Mouse (Mus musculus) hematopoietic stem cell, adult 5-6 weeks (primary cell): Measurements from ENCODE around the gene Shroom1. TPM values are rescaled to one million over a fixed set of nuclear protein-coding genes. Genes with fewer than 3 reads are reported as not detected.
"Not testable (repeated sequence)": the region's sequence is repeated elsewhere in the genome, so short reads cannot be mapped to it uniquely, and the experiment has no call there.

Experiments used
- ATAC-seq, 2 experiments: fragments of 125-278 bp in 1 of 2; replicated peaks in 1 of 2; 2 replicates each; pipeline ENCODE4 v1.8.0; 2016 to 2017; ENCODE audit warnings: inconsistent platforms in 2 of 2, mild to moderate bottlenecking in 2 of 2, moderate number of reproducible peaks in 2 of 2, low read depth in 1 of 2, moderate TSS enrichment in 1 of 2; ENCODE audit not compliant: low FRiP score in 2 of 2, poor library complexity in 2 of 2, severe bottlenecking in 2 of 2, insufficient read depth in 1 of 2, low TSS enrichment in 1 of 2
- total RNA-seq: library from RNA; stranded (forward); fragments of 172-1452, 232-1000 nt; gene quantifications from 2 replicates; pipeline ENCODE4 v1.2.3, GENCODE M21; 2017

The Shroom1 gene
- 0.69 TPM in 1 of 2 replicates, not detected in the other for total RNA-seq

DNA sequence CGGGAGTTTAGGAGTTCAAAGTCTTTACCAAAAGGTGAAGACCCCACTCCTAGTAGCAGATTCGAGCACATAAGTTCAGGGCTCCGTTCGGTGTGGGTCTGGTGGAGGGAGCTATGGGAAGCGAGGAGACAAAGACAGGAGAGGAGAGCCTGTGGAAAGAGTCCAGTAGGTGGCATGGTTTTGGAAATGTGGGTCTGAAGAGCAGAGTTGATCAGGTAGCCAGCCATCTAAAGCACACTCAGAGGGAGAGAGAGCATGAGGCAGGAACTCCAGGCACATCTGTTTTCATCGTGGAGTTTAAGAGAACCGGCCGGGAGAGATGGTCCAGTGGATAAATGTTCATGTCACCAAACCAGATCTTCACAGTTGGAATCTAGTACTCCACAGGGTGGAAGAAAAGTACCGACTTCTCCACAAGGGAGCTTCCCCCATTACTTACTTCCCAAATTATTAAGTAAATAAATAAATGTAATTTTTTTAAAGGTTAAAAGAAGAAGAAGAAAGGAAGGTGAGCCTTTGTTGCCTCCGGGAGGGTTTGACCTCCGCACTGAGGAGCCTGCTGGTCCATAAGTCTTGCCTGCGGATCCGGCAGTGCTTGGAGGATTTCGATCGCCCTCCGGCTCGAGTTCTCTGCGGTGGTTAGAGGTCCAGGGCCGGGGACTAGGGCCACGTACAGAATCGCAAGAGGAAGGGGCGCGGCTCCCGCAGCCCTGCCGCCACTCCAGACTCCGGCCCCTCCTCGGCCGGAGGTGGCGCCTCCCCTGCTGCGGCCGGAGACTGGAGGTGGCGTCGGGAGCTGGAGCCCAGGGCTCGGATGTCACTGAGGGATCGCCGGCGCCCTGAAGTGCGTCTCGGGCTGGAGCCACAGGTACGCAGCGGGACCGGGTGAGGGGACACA, at the start of gene Shroom1, which contains the start of gene Gm10447:
TSS of gene Shroom1 (plus strand) at position 732 of the 898 bp plus-strand sequence.
TSS of gene Gm10447 (minus strand) at position 637 of the 898 bp plus-strand sequence.
- ATAC-seq: peak; percentile 44 to 68; a peak in 3 of 4 replicates

DNA sequence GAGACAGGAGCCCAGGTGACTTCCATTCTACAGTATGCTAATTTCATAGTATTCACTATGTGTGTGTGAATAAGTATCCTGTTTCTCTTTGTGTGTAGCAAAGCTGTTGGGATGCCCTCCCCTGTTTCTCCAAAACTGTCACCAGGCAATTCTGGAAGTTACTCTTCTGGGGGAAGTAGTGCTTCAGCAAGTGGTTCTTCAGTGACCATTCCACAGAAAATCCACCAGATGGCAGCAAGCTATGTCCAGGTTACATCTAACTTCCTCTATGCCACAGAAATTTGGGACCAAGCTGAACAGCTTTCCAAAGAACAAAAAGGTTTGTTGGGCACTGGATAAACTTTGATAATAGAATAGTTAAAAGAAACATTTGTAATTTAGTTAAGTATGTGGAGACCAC, 45.3 kb upstream of the Shroom1 start:
- no peak for ATAC-seq

DNA sequence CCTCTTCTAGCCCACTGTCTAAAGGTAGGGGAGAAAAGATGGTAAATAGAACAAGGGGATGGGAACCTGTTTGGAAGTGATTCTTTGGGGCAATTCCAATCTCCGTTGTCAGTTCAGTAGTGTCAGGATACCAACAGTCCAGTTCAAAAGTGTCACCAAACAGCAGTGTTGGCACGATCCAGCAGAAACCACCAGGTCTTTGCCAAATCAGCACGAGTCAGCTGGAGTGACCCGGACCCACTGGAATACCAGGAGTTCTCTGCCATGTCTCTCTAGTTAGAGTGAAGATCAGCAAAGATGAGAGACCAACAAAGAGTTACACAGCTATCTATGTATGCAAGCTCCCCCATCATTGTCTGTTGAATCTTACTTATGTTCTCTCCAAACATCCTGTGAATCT, 43.1 kb upstream of the Shroom1 start:
- ATAC-seq: no peak

DNA sequence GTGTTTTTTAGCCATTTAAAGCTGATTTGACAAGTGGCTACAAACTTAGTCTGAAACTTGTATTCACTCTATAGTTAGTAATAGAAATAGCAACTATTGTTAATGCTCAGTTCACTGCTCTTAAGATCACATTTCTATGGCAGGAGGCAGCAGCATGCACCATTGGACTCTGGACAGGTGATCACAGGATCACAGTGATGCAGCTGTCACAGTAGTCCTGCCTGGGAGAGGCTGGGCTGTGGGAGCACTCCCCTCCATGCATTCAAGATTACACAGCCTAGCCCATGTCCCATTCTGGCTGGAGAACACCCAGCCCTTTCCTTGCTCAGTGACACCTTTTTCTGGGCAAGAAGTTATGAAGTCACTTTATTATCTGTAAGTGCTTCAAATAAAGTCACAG, 39.0 kb upstream of the Shroom1 start:
- ATAC-seq: no peak

DNA sequence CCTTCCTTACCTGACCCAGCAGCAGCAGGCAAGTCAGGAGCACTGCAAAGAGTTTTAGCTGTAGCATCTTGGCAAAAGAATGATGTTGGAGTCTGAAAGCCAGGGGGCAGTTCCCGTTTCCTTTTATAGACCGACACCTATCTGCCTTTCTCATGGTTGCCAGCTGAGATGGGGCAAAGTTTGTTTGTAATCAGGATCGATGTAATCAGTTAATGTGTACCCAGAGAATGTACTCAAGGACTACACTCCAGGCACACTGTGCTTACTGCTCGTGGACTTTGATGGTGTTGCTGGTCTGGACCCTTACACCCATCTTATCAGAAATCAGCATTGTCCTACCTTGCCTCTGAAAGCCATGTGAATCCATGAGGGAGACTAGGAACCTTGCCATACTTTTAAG, 34.0 kb upstream of the Shroom1 start, which contains the start of gene Leap2:
TSS of gene Leap2 (minus strand) at position 135 of the 400 bp plus-strand sequence.
- no peak for ATAC-seq

DNA sequence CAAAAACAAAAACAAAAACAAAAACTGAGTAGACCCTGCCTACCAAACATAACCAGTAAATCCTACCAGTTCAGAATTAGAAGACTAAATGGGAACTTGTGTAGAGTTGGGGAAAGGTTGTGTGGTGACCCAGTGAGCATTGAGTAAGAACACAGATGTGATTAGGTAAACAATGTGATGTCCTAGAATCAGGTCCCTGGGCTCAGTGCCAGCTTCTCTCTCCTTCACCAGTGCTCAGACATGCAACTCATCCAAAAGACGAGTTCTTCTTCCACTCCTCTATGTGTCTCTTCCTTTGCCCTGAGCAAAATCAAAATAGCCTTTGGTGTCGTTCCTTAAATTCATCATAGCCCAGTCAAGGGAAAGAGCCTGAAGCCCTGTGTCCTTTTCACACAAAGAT, 32.2 kb upstream of the Shroom1 start:
- ATAC-seq: no peak

DNA sequence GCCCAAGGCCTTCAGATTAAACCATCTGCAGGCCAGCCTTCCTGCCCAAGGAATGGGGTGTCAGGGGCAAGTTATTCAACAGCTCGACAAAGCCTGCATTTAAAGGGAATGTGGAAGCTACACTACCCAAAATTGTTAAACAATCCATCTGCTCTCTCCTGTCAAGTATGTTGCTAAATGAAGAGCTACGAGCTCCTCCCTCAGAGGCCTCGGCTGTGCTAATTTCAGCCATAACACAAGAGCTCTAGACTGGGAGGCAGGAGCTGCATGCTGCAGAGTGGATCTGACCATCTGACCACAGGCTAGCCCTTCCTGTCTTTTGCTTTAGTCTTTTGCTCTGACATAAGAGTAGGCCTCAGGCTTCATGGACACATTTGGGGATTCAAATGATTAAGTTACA, 31.8 kb upstream of the Shroom1 start:
- ATAC-seq: no peak

DNA sequence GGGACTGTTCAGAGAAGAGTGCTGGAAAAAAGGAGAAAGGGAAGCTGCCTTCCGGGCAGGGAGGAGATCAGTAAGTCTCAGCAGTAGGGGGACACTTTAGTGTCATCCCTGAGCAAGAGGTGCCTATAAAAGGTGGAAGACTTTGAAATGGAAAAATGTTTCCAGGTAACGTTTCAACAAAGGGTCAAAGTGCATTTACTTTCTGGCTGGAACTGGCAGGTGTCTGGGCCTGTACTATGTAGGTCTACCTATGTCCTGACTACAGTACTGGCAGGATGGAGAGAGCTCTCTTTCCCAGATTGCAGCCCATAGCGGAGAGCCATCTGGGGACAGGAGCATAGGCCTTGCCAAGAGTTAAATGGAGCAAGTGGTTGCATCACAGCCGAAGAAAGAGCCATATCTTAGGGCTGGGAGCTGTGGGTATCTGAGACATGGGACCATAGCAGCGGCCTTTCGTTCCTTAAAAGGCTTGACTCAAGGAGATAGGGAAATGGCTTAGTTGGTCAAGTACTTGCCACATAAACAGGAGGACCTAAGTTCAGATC, 31.2 kb upstream of the Shroom1 start:
- no peak for ATAC-seq

DNA sequence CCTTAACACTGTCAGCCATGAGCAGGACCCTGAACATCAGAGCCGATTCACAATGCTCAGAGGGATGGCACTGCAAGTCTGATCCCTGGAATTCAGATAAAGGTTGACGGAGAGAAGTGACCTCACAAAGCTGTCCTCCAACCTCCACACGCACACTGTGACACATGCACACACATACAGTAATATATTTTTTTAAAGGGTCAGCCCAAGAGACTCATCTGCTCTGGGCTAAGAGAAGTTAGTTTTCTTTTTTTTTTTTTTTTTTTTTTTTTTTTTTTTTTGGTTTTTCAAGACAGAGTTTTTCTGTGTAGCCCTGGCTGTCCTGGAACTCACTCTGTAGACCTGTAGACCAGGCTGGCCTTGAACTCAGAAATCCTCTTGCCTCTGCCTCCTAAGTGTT, 30.1 kb upstream of the Shroom1 start:
- not testable (repeated sequence) for ATAC-seq

DNA sequence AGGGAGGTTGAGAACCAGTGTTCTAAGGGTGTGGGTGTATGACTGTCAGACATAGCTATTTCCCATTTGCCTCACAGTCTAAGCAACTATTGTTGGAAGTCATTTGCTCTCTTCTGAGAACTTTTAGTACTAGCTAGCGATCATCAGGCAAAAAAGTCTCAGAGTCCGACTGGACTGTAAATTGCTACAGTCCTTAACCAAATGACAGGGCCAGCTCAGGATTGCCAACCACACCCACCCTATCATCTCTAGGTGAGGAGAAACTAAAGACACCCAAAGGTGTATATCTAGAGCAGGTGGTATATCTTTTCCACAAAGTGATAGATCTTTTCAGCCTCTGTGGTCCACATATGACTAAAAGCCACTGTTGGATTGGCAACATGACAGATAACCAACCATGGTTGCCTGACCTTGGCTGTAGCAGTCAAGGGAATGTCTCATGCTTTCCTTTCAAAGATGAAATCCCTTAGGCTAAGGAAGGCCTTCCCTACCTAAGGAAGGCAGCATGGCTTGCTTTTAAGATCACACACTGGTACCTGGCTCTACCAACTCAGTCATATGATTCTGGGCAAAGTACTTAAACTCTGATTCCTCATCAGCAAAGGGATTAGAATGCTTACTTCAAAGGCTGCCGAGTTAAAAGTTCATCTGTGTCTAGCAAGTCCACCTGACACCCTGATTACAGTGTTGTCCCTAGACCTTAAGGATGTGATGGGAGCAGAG, 28.9 kb upstream of the Shroom1 start:
- no peak for ATAC-seq

DNA sequence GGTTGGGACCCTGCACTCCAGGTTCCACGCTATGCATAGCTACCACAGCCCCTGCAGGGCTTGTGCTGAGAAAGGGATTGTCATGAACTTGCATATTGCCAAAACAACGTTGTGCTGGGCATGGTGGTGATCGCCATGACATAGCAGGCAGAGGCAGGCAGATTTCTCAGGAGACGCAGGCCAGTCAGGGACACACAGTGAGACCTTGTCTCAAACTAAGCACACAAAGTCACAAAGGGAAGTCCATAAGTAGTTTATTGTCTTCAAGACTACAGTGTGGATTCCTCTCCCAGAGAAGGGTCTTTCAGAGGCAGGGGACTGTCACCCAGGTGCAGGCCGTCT, 28.3 kb upstream of the Shroom1 start:
- no peak for ATAC-seq

DNA sequence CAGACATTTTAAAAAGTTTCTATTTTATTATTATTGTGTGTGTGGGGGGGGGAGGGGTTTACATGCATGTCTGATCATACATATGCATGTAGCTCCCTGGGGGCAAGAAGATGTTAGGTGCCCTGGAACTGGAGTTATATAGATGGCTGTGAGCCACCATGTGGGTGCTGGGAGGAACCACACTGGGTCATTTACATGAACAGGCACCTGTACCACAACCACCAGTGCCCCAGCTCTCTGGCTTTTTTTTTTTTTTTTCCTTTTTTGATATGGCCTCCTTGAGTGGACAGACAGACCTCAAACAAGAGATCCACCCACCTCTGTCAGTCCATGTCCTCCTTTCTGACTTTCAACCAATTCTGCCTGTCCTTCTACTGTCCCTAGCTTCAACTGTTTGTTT, 27.8 kb upstream of the Shroom1 start:
- ATAC-seq: no peak

DNA sequence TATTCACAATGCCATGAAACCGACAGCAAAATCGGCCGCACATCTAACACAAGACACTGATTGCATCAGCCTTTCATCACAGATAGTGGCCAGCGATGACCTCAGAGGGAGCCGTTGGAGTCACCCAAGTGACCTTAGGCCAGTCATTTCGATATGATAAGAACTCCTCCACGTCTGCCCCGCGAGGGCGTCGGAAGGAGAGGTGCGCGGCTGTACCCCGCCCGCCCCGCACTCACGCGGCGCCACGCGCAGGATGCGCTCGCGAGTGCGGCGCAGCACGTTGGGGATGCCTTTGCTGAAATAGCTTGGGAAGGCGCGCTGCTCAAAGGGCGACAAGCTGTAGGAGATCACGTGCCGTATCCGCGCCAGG, 26.7 kb upstream of the Shroom1 start:
- peak in 1 of 2 experiments; percentile 2; a peak in 1 of 4 replicates for ATAC-seq

DNA sequence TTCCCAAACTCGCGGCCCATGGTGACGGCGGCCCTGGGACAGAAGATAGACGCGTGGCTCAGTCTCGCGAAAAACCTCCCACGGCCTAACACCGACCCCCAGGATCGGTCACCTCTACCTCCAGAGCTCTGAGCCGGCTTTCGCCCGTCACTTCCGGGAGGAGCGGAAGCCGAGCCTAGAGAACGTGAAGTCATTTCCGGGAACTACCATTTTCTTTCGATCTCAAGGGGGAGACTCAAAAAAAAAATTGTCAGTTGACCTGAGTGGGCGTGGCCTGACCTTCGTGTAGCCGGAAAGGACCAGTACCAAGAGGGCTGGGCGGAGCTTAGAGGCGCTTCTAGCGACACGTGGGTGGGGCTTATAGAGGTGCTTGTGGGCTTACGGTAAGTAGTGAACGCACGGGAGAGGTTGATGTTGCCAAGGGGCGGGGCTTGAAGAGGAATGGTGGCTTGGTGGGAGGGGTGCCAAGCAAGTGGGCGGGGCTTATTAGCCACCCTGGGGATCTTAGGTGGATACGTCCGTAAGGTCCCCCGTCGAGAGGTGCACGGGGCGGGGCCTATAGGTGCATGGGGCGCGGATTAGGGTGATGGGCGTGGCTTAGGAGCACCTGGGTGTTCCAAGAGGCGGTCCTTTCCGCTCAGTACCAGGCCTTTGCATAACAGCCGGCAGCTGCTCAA, 26.2 kb upstream of the Shroom1 start, which contains the start of the genes Uqcrq and Gdf9:
TSS of gene Uqcrq (minus strand) at position 162 of the 677 bp plus-strand sequence.
TSS of gene Gdf9 (plus strand) at position 354 of the 677 bp plus-strand sequence.
- ATAC-seq: peak; percentile 92 to 96

DNA sequence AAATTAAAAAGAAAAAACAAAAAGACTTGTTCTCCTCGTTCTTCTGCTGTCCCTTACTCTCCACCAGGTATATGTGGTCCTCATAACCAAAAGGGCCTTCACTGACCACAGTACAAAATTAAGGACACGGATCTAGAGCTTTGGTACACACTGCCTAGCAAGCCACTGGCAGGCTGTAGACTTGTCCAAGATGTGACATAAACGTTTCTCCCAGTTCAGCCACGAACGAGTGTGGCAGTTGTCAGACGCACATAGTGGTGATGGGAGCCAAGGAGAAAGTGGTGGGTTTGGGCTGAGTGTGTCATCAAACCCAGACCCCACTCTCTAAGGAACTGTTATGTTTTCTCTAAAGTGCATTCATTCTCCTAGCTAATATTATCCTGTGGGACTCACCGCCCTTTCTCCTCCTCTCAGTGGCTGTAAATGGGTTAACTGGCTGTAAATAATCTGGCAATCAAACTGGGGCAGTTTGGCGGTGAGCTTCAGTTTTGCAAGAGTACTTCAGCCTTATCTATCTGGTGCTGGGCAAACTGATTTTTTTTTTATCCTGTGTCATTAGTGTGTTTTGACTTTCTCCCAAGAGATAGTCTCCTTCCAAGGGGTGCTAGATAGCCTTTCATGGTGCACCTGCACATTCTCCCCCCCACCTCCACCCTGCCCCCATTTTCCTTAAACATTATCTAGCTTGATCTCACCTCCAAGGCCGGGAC, 25.5 kb upstream of the Shroom1 start:
- ATAC-seq: no peak

DNA sequence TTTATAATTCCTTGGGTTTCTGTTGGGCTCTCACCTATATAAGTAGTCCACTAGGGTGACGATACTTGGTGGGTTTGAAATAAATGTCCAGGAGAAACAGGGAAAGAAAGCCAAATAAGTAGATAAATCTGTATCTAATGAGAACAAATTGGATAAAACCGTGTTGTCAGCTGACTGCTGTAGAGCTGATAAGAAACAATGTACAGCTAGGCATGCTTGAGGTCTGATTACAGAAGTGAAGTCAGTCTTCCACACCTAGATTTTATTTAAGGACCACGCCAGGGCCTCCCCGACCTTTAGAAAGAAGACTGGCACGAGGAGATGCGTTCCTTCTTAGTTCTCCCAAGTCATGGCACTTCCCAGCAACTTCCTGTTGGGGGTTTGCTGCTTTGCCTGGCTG, 23.9 kb upstream of the Shroom1 start:
- no peak for ATAC-seq

DNA sequence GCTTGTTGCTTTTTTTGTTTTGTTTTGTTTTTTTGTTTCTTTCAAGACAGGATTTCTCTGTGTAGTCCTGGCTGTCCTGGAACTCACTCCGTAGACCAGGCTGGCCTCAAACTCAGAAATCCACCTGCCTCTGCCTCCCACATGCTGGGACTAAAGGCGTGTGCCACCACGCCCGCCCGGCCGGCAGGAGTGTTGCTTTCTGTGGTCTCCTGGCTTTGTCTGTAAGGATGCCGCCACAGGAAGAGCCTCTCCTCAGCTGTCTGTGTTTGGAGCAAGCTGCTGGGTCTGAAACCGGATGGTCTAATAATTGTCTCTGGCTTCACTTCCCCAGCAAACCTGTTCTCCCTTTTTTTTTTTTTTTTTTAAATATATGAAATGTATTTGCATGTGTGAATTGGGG, 21.5 kb upstream of the Shroom1 start:
- ATAC-seq: no peak
